Mouse (Mus musculus) urinary bladder, postnatal 4 days (tissue): ENCODE data around the gene Cadm2.

Experiments used
- DNase-seq, 2 experiments: peaks; one replicate each; pipeline ENCODE4 v3.0.0; 2021 to 2022; ENCODE audit warnings: low spot score in 2 of 2

Gene Cadm2

GRCm38 (mm10) chr16:67620826-67621505, at the start of gene Cadm2:
Gene Cadm2 (minus strand): TSS chr16:67620908.
- peak; percentile 83 to 85 for DNase-seq

GRCm38 (mm10) chr16:67646930-67647329, 26.2 kb upstream of the Cadm2 start:
- no peak for DNase-seq

- DNase-seq: no peak
These were observed 22.9 kb upstream of the Cadm2 start for GRCm38 (mm10) chr16:67643651-67644050.

- peak; percentile 19 to 66 for DNase-seq
These were observed 564 bp downstream of the Cadm2 start for GRCm38 (mm10) chr16:67619906-67620781.

GRCm38 (mm10) chr16:67619416-67619815, 1.3 kb downstream of the Cadm2 start:
- no peak for DNase-seq

- no peak for DNase-seq
These were observed 1.9 kb downstream of the Cadm2 start for GRCm38 (mm10) chr16:67618817-67619216.

- DNase-seq: no peak
These were observed 2.9 kb downstream of the Cadm2 start for GRCm38 (mm10) chr16:67617811-67618210.

- no peak for DNase-seq
These were observed 3.5 kb downstream of the Cadm2 start for GRCm38 (mm10) chr16:67617256-67617655.

- DNase-seq: no peak
These were observed 6.8 kb downstream of the Cadm2 start for GRCm38 (mm10) chr16:67613876-67614275.

GRCm38 (mm10) chr16:67610904-67611681, 9.6 kb downstream of the Cadm2 start:
- DNase-seq: no peak

- DNase-seq: no peak
These were observed 11.6 kb downstream of the Cadm2 start for GRCm38 (mm10) chr16:67609116-67609515.

GRCm38 (mm10) chr16:67608499-67608898, 12.2 kb downstream of the Cadm2 start:
- no peak for DNase-seq

GRCm38 (mm10) chr16:67605661-67606060, 15.0 kb downstream of the Cadm2 start:
- no peak for DNase-seq

- DNase-seq: no peak
These were observed 20.7 kb downstream of the Cadm2 start for GRCm38 (mm10) chr16:67599981-67600380.

- no peak for DNase-seq
These were observed 21.9 kb downstream of the Cadm2 start for GRCm38 (mm10) chr16:67598841-67599240.

- no peak for DNase-seq
These were observed 29.7 kb downstream of the Cadm2 start for GRCm38 (mm10) chr16:67591015-67591414.

- DNase-seq: no peak
These were observed 41.7 kb downstream of the Cadm2 start for GRCm38 (mm10) chr16:67578842-67579517.

GRCm38 (mm10) chr16:67575557-67575956, 45.2 kb downstream of the Cadm2 start:
- no peak for DNase-seq

GRCm38 (mm10) chr16:67526992-67527391, 93.7 kb downstream of the Cadm2 start:
- no peak for DNase-seq

- no peak for DNase-seq
These were observed 95.8 kb downstream of the Cadm2 start for GRCm38 (mm10) chr16:67524878-67525277.

GRCm38 (mm10) chr16:67518311-67518710, 102.4 kb downstream of the Cadm2 start:
- no peak for DNase-seq

GRCm38 (mm10) chr16:67515549-67515948, 105.2 kb downstream of the Cadm2 start:
- DNase-seq: no peak
